10 mouse cellular contexts compared by ENCODE assay signal in the genomic region with DNA sequence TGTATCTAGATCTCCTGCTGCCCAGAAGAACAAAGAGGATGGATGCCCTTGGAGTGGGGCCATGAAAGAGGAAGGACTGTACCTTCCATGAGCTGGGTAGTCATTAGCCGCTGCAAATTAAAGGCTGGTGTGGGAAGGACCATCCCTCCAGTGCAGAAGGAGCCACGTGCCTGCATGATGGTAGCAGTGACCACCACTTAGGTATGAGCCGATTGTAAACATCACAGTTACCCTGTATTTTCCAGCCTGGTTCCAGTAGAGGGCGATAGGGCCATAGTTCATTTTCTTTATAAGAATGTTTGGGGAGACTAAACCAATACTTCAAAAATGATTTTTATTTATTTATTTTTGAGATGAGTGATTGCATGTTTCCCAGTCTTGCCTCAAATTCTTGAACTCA. TPM values are rescaled to one million over a fixed set of nuclear protein-coding genes. Genes with fewer than 3 reads are reported as not detected.
DNase-seq lines count a peak whose midpoint lies in the region; ATAC-seq and TF ChIP-seq lines count a peak whose summit lies in the region.
"Had no signal": no experiment of that assay in that cellular context is flagged by ENCODE, and none has a peak within 500 bp of the region (broad histone marks: within the 10 kb centered on the region; RNA-seq: fewer than 3 reads in every experiment).

No protein-coding gene starts in this region.

- 48% methylated on average over 4 of the region's 4 CpGs for WGBS in midbrain, embryonic 12.5 days

- no peak for DNase-seq in left cerebral cortex, adult 2 months (ENCODE audit: extremely low spot score in 1 of 2, low spot score in 2 of 2)
- no peak for DNase-seq in left cerebral cortex, adult 18-20 months (ENCODE audit: low spot score in 2 of 2)
- DNase-seq in adipocyte (ENCODE audit: low spot score): peak; percentile 33
- DNase-seq in cerebellum, adult 18-20 months: no peak
- DNase-seq in urinary bladder, postnatal 4 days (ENCODE audit: low spot score in 2 of 2): no peak
- DNase-seq in left cerebral cortex, postnatal 25 days (ENCODE audit: low spot score in 2 of 2): no peak
- DNase-seq: kidney, adult 9 months had no signal

- H3K27ac ChIP-seq in left cerebral cortex, adult 2 months: no peak overlapping the region
- H3K27ac ChIP-seq in midbrain, embryonic 12.5 days (replicated peaks): peak overlapping the region; percentile 39; the same call in 1 of the 2 replicates

- intact Hi-C loops in left cerebral cortex, adult 2 months (cut with DNase I): no loop called here
- intact Hi-C loops in left cerebral cortex, postnatal 25 days (cut with DNase I): no loop called here

- no peak overlapping the region for H3K4me3 ChIP-seq in left cerebral cortex, adult 2 months
- H3K4me3 ChIP-seq in midbrain, embryonic 12.5 days: no peak overlapping the region
- H3K4me3 ChIP-seq: megakaryocyte, embryonic 14.5 days had no signal

- H3K4me1 ChIP-seq in midbrain, embryonic 12.5 days: peaks cover 47% of the 10 kb centered on the region

- peaks cover 3% of the 10 kb centered on the region; the same call in 1 of the 2 replicates for H3K27me3 ChIP-seq in midbrain, embryonic 12.5 days
- H3K27me3 ChIP-seq: megakaryocyte, embryonic 14.5 days had no signal

- peak; percentile 58 for TF ChIP-seq CTCF in left cerebral cortex, adult 2 months (IDR thresholded peaks at IDR 0.05)

- ATAC-seq in CD4-positive, CD25-positive, alpha-beta regulatory T cell, adult 4 months: peak; percentile 68
- ATAC-seq in midbrain, embryonic 12.5 days (ENCODE audit: low FRiP score, low read depth): no peak

- no peak overlapping the region for H3K4me2 ChIP-seq in midbrain, embryonic 12.5 days (replicated peaks)

- H3K36me3 ChIP-seq in midbrain, embryonic 12.5 days: peaks cover 46% of the 10 kb centered on the region

- H3K9me3 ChIP-seq in midbrain, embryonic 12.5 days: no peaks in the 10 kb centered on the region
- H3K9me3 ChIP-seq: megakaryocyte, embryonic 14.5 days had no signal

- no peak overlapping the region for H3K9ac ChIP-seq in midbrain, embryonic 12.5 days (replicated peaks)

RNA-seq across cellular contexts. Expression of a gene that starts 27.5 kb away (rescaled TPM):
- 1 to 10 TPM; 3.6 TPM for total RNA-seq in left cerebral cortex, adult 2 months (2021)
- total RNA-seq in left cerebral cortex, adult 18-20 months (2021): 1 to 10 TPM; 2.5 to 3.6 TPM
- polyA plus RNA-seq in CD4-positive, CD25-positive, alpha-beta regulatory T cell, adult 4 months (2017; shearing (Covaris generic)): 10 to 100 TPM; 56.6 to 87.8 TPM
- 3.4 and 5.4 TPM in 2 replicates for polyA plus RNA-seq in midbrain, embryonic 12.5 days (2016; fragmentation: Nextera tagmentation; extraction: Ambion mirVana)
- total RNA-seq in left cerebral cortex, postnatal 25 days (2021): 1 to 10 TPM; 3.7 to 4.1 TPM
